28 mouse cellular contexts compared by ENCODE assay signal in the genomic region with DNA sequence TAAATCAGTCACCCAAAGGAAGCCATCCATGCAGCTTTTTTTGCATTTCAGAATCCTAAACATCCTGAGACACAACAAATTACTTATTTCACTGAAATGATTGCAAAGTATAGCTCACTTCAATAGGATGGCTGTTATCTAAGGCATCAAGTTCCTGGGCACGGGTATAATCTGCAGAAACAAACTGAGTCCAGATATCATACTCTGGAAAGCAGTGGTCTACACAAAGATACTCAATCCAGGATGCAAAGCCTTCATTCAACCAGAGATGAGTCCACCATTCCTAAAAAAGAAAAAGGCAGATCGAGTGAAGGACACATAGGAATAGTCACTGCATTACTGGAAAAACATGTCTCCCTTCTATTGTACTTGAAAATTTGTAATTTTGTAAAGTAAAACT.
"Had no signal": no experiment of that assay in that cellular context is flagged by ENCODE, and none has a peak within 500 bp of the region (broad histone marks: within the 10 kb centered on the region; RNA-seq: fewer than 3 reads in every experiment).

No protein-coding gene starts in this region.

- H3K4me1 ChIP-seq: embryonic facial prominence, embryonic 10.5 days; embryonic facial prominence, embryonic 12.5 days; embryonic facial prominence, embryonic 13.5 days; embryonic facial prominence, embryonic 15.5 days; forebrain, embryonic 10.5 days; forebrain, embryonic 12.5 days; forebrain, embryonic 13.5 days; forebrain, embryonic 15.5 days had no signal

- DNase-seq: cerebellum, adult 2 months; cerebellum, adult 8-10 months; cerebellum, adult 9-10 months; cerebellum, adult 9-11 months; cerebellum, postnatal 10 days; cerebellum, postnatal 14 days; cerebellum, postnatal 25 days; cerebellum, postnatal 36 days; embryo, embryonic 11 days; forebrain, postnatal 0 days; gastrocnemius, adult 2 months; gastrocnemius, postnatal 10 days; gastrocnemius, postnatal 14 days; gastrocnemius, postnatal 25 days; gastrocnemius, postnatal 36 days; heart, adult 18-20 months; heart, adult 2 months had no signal

- H3K27me3 ChIP-seq: embryonic facial prominence, embryonic 12.5 days; embryonic facial prominence, embryonic 13.5 days; embryonic facial prominence, embryonic 15.5 days; forebrain, embryonic 12.5 days; forebrain, embryonic 13.5 days; forebrain, embryonic 15.5 days had no signal

- H3K9ac ChIP-seq: embryonic facial prominence, embryonic 12.5 days; embryonic facial prominence, embryonic 13.5 days; embryonic facial prominence, embryonic 15.5 days; forebrain, embryonic 12.5 days; forebrain, embryonic 13.5 days; forebrain, embryonic 15.5 days; forebrain, postnatal 0 days had no signal

- H3K4me3 ChIP-seq: embryonic facial prominence, embryonic 10.5 days; embryonic facial prominence, embryonic 12.5 days; embryonic facial prominence, embryonic 13.5 days; embryonic facial prominence, embryonic 15.5 days; erythroblast, embryonic 14.5 days; forebrain, embryonic 10.5 days; forebrain, embryonic 12.5 days; forebrain, embryonic 13.5 days; forebrain, embryonic 15.5 days; gastrocnemius, adult 2 months; heart, adult 2 months had no signal

- H3K27ac ChIP-seq: embryonic facial prominence, embryonic 10.5 days; embryonic facial prominence, embryonic 12.5 days; embryonic facial prominence, embryonic 13.5 days; embryonic facial prominence, embryonic 15.5 days; forebrain, embryonic 10.5 days; forebrain, embryonic 12.5 days; forebrain, embryonic 13.5 days; forebrain, embryonic 15.5 days; gastrocnemius, adult 2 months; heart, adult 2 months had no signal

- H3K4me2 ChIP-seq: embryonic facial prominence, embryonic 12.5 days; embryonic facial prominence, embryonic 13.5 days; embryonic facial prominence, embryonic 15.5 days; forebrain, embryonic 12.5 days; forebrain, embryonic 13.5 days; forebrain, embryonic 15.5 days had no signal

- ATAC-seq: forebrain, embryonic 13.5 days; forebrain, embryonic 14.5 days; forebrain, embryonic 15.5 days; forebrain, embryonic 16.5 days; forebrain, postnatal 0 days had no signal

- H3K9me3 ChIP-seq: embryonic facial prominence, embryonic 10.5 days; embryonic facial prominence, embryonic 12.5 days; embryonic facial prominence, embryonic 13.5 days; embryonic facial prominence, embryonic 15.5 days; forebrain, embryonic 10.5 days; forebrain, embryonic 12.5 days; forebrain, embryonic 13.5 days; forebrain, embryonic 15.5 days had no signal
